Comparison of ENCODE assay signal across 14 mouse cellular contexts in genomic region chr8:108788762-108789157, GRCm38 (mm10).
DNase-seq lines count a peak whose midpoint lies in the region; ATAC-seq and TF ChIP-seq lines count a peak whose summit lies in the region.
"Had no signal": no experiment of that assay in that cellular context is flagged by ENCODE, and none has a peak within 500 bp of the region (broad histone marks: within the 10 kb centered on the region; RNA-seq: fewer than 3 reads in every experiment).

No protein-coding gene starts in this region.

- no peak overlapping the region for H3K9ac ChIP-seq in kidney, embryonic 15.5 days
- no peak overlapping the region for H3K9ac ChIP-seq in forebrain, embryonic 13.5 days
- H3K9ac ChIP-seq in midbrain, postnatal 0 days (replicated peaks; ENCODE audit: low read length, poor library complexity, severe bottlenecking), result no peak overlapping the region
- H3K9ac ChIP-seq in heart, embryonic 11.5 days (ENCODE audit: low read depth, low read length), result no peak overlapping the region
- H3K9ac ChIP-seq: liver, postnatal 0 days had no signal

- 45% methylated on average over 10 of the region's 10 CpGs for WGBS in kidney, embryonic 15.5 days
- WGBS in forebrain, embryonic 13.5 days, result 6% methylated on average over 10 of the region's 10 CpGs
- 78% methylated on average over 10 of the region's 10 CpGs for WGBS in limb, embryonic 10.5 days
- 16% methylated on average over 10 of the region's 10 CpGs for WGBS in midbrain, postnatal 0 days
- 70% methylated on average over 10 of the region's 10 CpGs for WGBS in heart, embryonic 11.5 days (ENCODE audit: insufficient replicate concordance)

- H3K4me2 ChIP-seq in kidney, embryonic 15.5 days, result peak overlapping the region; percentile 9
- H3K4me2 ChIP-seq in forebrain, embryonic 13.5 days, result peak overlapping the region; percentile 50
- H3K4me2 ChIP-seq in midbrain, postnatal 0 days (ENCODE audit: low read depth, low read length, poor library complexity, severe bottlenecking), result 0 out of 2 replicates have a peak overlapping the region, but pooled peaks have one; percentile 12
- H3K4me2 ChIP-seq in heart, embryonic 11.5 days, result no peak overlapping the region

- peaks cover 19% of the 10 kb centered on the region for H3K36me3 ChIP-seq in kidney, embryonic 15.5 days
- H3K36me3 ChIP-seq in forebrain, embryonic 13.5 days (ENCODE audit: poor library complexity, severe bottlenecking), result peaks cover 21% of the 10 kb centered on the region
- peaks cover 33% of the 10 kb centered on the region for H3K36me3 ChIP-seq in limb, embryonic 10.5 days
- peaks cover 17% of the 10 kb centered on the region; the same call in 1 of the 2 replicates for H3K36me3 ChIP-seq in midbrain, postnatal 0 days (ENCODE audit: insufficient read depth, low read length)
- H3K36me3 ChIP-seq in heart, embryonic 11.5 days (ENCODE audit: control insufficient read depth, insufficient read depth, low read length), result peaks cover 17% of the 10 kb centered on the region

- TF ChIP-seq CTCF in midbrain, postnatal 0 days (IDR thresholded peaks at IDR 0.05), result no peak

- peaks cover 6% of the 10 kb centered on the region for H3K9me3 ChIP-seq in kidney, embryonic 15.5 days (replicated peaks)
- peaks cover 18% of the 10 kb centered on the region for H3K9me3 ChIP-seq in forebrain, embryonic 13.5 days (replicated peaks)
- H3K9me3 ChIP-seq in limb, embryonic 10.5 days (replicated peaks), result peaks cover 10% of the 10 kb centered on the region
- no peaks in the 10 kb centered on the region for H3K9me3 ChIP-seq in midbrain, postnatal 0 days (ENCODE audit: low read length)
- 0 out of 2 replicates have a peak, but pooled peaks cover 2% of the 10 kb centered on the region for H3K9me3 ChIP-seq in heart, embryonic 11.5 days (replicated peaks; ENCODE audit: control insufficient read depth, low read length)

- peaks cover 34% of the 10 kb centered on the region for H3K4me1 ChIP-seq in kidney, embryonic 15.5 days
- H3K4me1 ChIP-seq in forebrain, embryonic 13.5 days, result peaks cover 39% of the 10 kb centered on the region
- peaks cover 48% of the 10 kb centered on the region for H3K4me1 ChIP-seq in limb, embryonic 10.5 days
- peaks cover 21% of the 10 kb centered on the region; the same call in 1 of the 2 replicates for H3K4me1 ChIP-seq in midbrain, postnatal 0 days (ENCODE audit: insufficient read depth, low read length)
- H3K4me1 ChIP-seq in heart, embryonic 11.5 days (ENCODE audit: control insufficient read depth, insufficient read depth, low read length), result peaks cover 6% of the 10 kb centered on the region; the same call in 1 of the 2 replicates

- no peak overlapping the region for H3K4me3 ChIP-seq in kidney, embryonic 15.5 days (replicated peaks)
- H3K4me3 ChIP-seq in forebrain, embryonic 13.5 days, result 0 out of 2 replicates have a peak overlapping the region, but pooled peaks have one; percentile 6
- no peak overlapping the region for H3K4me3 ChIP-seq in limb, embryonic 10.5 days
- no peak overlapping the region for H3K4me3 ChIP-seq in midbrain, postnatal 0 days (ENCODE audit: low read depth, low read length)
- H3K4me3 ChIP-seq in heart, embryonic 11.5 days (ENCODE audit: low read depth, low read length), result no peak overlapping the region
- H3K4me3 ChIP-seq: heart, embryonic 10.5 days had no signal

- no peak for DNase-seq in kidney, postnatal 36 days
- no peak for DNase-seq in limb, embryonic 10.5 days (ENCODE audit: low spot score)
- no peak for DNase-seq in midbrain, postnatal 0 days (ENCODE audit: low spot score)
- no peak for DNase-seq in heart, adult 11 months
- no peak for DNase-seq in retina, embryonic 14.5 days (ENCODE audit: low spot score)
- DNase-seq: adrenal gland, postnatal 25 days; cerebellum, postnatal 14 days; liver, postnatal 0 days; right cerebral cortex, adult 18-20 months; thymus, adult 2 months had no signal

- no peak for ATAC-seq in kidney, embryonic 15.5 days (replicated peaks; ENCODE audit: low FRiP score)
- ATAC-seq in forebrain, embryonic 13.5 days, result peak; percentile 25; the same call in 1 of the 2 replicates
- no peak for ATAC-seq in midbrain, postnatal 0 days (ENCODE audit: low FRiP score)
- ATAC-seq in heart, embryonic 11.5 days (replicated peaks; ENCODE audit: insufficient number of reproducible peaks, low FRiP score, low TSS enrichment), result no peak
- ATAC-seq: liver, postnatal 0 days had no signal

- H3K27ac ChIP-seq in kidney, embryonic 15.5 days, result no peak overlapping the region
- H3K27ac ChIP-seq in forebrain, embryonic 13.5 days, result no peak overlapping the region; the same call in 1 of the 2 replicates
- H3K27ac ChIP-seq in limb, embryonic 10.5 days, result peak overlapping the region; percentile 36
- 0 out of 2 replicates have a peak overlapping the region, but pooled peaks have one; percentile 32 for H3K27ac ChIP-seq in midbrain, postnatal 0 days (ENCODE audit: low read depth, low read length)
- no peak overlapping the region for H3K27ac ChIP-seq in heart, embryonic 11.5 days (ENCODE audit: low read depth, low read length)
- H3K27ac ChIP-seq: heart, embryonic 10.5 days had no signal

- H3K27me3 ChIP-seq in kidney, embryonic 15.5 days, result no peaks in the 10 kb centered on the region
- peaks cover 64% of the 10 kb centered on the region for H3K27me3 ChIP-seq in forebrain, embryonic 13.5 days
- no peaks in the 10 kb centered on the region for H3K27me3 ChIP-seq in limb, embryonic 10.5 days (ENCODE audit: low read depth, poor library complexity, severe bottlenecking)
- no peaks in the 10 kb centered on the region for H3K27me3 ChIP-seq in midbrain, postnatal 0 days (ENCODE audit: insufficient read depth, low read length)
- H3K27me3 ChIP-seq in heart, embryonic 11.5 days (ENCODE audit: control insufficient read depth, insufficient read depth, low read length), result no peaks in the 10 kb centered on the region

Comparison
In these comparisons a context has a peak if more than half of its experiments do, and no peak if none do; other contexts are left out.
1. H3K27ac ChIP-seq: peak in limb, embryonic 10.5 days (single experiment) and midbrain, postnatal 0 days (single experiment); none in kidney, embryonic 15.5 days (single experiment), forebrain, embryonic 13.5 days (single experiment) and heart, embryonic 11.5 days (single experiment).